Mouse (Mus musculus): ENCODE results near the gene Coro1c.

Gene Coro1c

DNA sequence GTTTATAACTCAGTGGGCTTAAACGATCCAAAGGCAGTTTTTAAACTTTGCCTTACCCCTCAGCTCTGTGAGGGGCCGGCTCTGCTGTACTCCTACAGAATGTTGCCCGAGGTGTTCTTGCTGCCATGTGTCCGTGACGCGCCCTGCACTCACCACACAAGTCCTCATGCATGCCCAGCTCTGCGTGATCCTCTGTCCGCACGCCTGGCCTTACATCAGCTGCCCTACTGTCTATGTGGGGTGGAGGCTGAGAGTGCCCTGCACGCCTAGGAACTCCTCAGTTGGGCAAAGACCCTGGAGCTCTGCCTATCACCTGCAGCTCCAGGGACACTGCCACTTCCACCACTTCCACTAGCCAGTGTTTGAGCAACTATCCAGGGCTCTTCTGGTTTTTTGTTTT, 50.0 kb downstream of the Coro1c start:
- CTCF ChIA-PET, result no interaction called here

DNA sequence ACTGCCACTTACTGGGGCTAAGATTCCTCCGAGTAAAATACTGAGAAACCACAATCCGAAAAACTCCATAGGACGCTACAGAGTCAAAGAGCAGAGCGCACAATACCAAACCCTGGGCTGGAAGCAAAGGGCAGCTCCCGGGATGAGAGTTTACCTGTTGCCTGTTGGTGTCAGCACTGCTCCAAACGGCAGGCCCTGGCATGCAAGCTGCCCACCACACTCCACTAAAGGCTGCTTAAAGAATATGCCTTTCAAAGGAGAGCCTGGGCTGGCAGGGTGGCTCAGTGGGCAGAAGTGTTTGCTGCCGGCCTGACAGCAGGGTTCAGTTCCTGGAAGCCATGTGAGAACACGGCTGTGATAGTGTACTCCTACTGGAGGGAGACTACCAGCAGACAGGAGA, 50.9 kb downstream of the Coro1c start:
- CTCF ChIA-PET, result no interaction called here

DNA sequence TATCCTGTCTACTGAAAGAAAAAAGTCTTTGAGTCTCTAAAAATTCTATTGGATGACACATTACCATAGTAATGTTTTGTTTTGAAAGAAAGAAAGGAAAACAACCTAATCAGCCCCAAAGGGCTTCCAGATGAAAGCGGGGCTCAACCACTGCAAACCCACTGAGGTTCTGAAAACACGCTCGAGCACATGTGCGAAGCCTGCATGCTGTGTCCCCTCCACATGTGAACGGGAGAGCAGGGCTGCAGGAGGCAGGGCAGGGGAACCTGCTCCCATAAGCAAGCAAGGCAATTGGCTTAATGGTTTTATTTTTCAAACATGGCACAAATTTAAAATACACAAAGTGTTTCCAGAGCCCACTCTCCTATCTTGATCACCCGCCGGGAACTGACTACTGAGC, 51.9 kb downstream of the Coro1c start:
- CTCF ChIA-PET, result no interaction called here

DNA sequence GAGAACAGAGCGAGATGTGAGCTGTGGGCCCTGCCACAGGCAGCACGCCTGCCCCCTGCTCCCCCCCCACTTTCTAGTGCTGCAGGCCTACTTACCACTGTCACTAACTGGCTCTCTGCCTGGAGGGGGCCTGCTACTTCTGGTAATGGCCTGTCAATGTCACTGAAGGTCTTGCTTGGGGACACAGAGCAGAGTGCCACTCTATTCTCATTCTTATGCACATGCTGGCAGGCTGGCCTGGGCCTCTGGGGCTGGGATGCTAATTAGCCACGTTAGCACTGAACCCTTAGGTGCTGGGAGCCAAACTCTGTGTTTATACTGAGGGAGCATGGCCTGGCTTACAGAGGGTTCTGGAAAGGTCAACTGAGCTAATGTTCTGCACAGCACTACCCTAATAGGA, 52.9 kb downstream of the Coro1c start:
- CTCF ChIA-PET, result no interaction called here

DNA sequence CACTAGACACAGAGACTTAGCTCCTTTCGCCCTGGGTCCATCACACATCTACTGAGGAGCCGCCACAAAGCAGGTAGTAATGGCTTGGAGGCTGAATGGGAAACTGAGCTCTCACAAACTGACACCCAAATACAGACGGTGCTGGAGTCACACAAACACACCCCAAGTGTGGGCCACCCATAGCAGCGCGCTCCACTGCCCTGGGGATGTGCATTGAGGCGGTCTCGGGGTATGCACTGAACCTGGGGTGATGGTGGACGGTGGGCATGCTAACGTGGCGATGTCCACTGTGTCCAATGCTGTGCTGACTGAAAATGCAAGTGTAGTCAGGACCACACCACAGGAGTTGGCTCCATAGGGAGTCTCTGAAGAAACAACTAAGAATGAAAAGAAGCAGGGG, 53.4 kb downstream of the Coro1c start:
- CTCF ChIA-PET, result interaction anchor here (1.4 to 1.5 kb wide), 2 partner anchors 96 to 190 kb away, joined by 3 to 5 read pairs; no protein-coding TSS in a partner anchor

DNA sequence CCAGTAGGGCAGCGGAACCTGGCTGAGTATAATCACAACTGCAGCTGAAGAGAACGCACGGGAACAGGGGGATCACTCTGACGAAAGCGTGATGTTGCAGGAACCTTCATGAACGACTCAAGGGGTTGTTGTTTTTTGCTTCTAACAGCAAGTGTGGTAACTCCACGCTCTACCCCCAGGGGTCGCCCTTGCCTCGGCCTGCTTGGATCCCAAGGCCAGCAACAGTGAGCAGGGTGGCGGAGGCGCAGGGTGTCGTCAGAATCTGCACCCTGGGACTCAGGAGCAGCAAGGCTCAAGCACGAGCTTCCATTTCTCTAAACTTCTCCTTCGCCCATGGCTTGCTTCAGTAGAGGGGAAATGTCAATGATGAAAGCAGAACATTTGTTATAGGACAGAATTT, 54.1 kb downstream of the Coro1c start:
- CTCF ChIA-PET, result interaction anchor here (1.4 to 1.5 kb wide), 2 partner anchors 97 to 191 kb away, joined by 3 to 5 read pairs; no protein-coding TSS in a partner anchor

DNA sequence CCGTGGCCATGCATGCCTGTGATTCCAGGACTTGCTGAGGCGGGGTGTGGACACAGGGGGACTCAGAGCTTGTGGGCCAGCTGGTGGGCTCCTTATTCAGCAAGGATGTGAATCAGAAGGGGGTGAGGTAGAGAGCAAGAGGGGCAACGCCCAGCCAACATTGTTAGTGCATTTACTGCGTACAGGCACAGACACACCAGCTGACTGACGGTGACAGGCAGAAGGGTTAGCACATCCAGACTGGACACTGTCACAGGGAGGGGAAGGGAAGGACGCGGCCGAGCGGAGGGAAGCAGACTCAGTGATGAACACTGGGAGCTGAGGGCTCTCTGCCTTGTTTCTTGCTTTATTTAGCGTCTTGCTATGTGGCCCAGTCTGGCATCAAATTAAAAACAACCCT, 55.0 kb downstream of the Coro1c start:
- CTCF ChIA-PET, result interaction anchor here (0.6 to 1.5 kb wide), 3 partner anchors 43 to 192 kb away, joined by 3 to 5 read pairs (median 4); no protein-coding TSS in a partner anchor

DNA sequence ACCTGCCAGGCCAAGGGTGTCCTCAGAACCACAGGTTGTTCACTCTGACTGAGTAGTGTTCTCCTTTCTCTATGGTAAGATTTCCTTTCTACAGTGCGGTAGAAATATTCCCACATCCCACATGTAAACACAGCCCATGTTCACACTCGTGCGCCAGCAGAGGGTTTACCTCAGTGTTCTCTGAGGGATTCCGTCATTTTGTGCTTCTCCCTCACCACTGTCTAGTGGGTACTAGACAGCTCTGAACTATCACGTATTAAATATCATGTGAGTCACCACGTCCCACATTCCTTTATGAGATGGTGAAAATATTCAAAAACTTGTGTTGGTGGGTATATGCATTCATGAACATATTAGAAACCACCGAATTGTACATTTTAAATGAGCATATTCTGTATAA, 56.1 kb downstream of the Coro1c start:
- CTCF ChIA-PET, result interaction anchor here (0.7 kb wide), 2 partner anchors 20 to 111 kb away, joined by 3 to 7 read pairs; no protein-coding TSS in a partner anchor

DNA sequence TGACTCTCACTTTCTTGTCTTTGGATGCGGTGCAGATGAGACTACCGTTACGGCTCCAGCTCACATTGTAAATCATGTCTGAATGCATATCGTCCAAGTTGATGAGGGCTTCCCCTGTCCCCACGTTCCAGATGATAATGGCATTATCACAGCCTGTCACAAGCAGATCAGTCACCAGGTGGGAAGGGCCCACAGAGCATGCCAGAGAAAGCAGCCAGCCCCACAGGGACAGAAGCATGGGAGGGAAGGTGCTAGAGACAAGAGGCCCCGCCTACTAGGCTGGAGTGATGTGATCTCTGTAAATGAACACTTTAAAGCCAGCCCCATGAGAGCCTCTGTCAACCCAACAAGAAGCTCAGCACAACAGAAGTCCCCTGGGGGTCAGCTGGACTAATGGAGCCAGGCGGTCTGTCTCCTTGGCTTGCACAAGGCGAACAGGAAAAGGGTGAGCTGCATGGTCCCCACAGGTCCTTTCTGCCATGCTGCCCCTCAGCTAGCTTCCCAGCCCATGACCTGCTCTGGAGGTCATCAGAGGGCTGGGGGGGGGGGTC, 57.8 kb downstream of the Coro1c start:
- CTCF ChIA-PET, result interaction anchor here (1.1 kb wide), 1 partner anchor 28 kb away, joined by 5 read pairs; no protein-coding TSS in a partner anchor

DNA sequence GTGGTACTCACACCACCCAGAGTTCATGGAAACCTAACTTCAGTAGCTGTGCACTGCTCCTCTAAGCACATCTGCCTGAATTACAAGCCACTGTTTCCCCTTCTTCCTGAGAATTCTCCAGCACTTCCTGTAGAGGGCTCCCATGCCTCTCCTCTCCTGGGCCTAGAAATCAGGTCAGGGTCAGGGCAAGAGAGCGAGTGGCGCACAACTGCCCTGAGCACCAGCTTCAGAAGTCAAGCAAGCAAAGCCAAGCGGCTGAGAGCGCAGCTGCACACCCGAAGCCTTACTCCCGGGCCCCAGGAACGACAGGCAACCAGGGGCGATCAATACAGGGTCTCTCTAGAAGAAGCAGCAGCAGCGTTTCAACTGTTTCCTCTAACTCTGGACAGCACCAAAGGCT, 60.9 kb downstream of the Coro1c start:
- CTCF ChIA-PET, result no interaction called here

DNA sequence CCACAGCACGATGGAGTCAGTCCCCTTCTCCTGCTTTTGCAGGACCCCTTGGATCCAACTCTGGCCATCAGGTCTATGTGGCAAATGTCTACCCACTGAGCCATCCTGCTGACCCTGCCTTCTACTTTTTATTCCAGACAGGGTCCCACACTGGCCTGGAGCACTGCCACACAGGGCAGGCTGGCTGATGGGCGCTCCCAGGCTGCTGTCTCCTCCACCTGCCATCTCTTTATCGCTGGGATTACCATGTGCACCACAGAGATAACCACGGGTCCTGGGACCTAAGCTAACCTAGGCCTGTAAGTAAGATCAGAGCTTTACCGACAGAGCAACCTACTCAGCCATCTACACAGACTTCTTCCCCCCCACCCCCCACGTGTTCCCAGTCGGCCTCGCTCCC, 61.9 kb downstream of the Coro1c start:
- CTCF ChIA-PET, result no interaction called here

DNA sequence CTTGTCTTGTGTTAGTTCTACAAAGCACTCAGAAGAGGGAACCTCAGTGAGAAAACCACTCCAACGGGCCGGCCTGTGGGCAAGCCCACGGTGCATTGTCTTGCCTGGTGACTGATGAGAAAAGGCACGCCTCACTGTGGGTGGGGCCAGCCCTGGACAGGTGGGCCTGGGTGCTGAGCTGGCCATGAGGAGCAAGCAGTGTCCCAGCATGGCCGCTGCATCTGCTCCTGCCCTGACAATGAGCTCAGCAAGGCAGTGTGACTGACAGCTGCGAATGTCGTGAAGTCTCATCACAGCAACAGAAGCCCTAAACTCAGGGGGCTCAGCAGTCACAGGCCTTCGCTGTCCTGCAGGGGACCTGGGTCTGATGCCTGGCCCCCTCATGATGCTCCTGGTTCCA, 62.9 kb downstream of the Coro1c start:
- CTCF ChIA-PET, result interaction anchor here (2.5 kb wide), 1 partner anchor 34 kb away, joined by 6 read pairs; no protein-coding TSS in a partner anchor

DNA sequence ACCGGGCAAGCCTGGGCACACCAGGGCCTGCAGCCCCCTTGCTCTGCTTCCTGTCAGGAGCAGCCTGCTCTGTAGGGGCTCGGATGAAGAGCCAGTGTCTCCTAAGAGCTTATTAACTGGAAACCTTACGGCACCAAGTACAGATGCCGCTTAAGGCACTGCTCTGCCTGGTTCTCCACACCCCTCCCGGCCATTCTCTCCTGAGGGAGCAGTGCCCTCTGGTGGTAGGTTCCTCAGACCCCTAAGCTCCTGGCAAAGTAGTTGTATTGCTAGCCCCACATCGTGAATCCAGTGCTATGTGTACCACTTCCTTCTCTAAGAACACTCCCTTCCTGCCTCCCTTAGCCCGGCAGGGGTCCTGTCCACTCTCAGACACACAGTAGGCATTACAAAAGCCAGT, 63.8 kb downstream of the Coro1c start:
- CTCF ChIA-PET, result interaction anchor here (0.8 to 2.5 kb wide), 6 partner anchors 25 to 71 kb away, joined by 3 to 13 read pairs (median 4); no protein-coding TSS in a partner anchor

DNA sequence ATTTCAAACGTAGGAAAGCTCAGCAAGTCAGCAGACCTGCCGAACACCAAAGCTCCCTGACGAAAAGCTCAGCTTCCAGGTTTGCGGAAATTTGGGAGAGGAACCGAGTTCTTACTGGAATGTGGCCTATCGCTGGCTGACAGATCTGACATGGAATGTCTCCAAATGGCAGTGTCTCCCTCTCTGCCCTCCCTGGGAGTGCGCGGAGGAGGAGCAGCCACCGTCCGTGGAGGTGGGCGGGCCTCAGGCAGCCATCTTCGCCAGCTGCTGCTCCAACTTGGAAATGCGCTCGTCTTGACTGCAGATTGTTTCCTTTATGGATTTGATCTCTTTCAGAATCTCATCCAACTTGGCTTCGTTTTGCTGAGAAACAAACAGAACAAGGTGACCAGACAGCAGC, 64.5 kb downstream of the Coro1c start:
- CTCF ChIA-PET, result interaction anchor here (0.8 to 2.5 kb wide), 6 partner anchors 24 to 71 kb away, joined by 3 to 13 read pairs (median 4); no protein-coding TSS in a partner anchor

DNA sequence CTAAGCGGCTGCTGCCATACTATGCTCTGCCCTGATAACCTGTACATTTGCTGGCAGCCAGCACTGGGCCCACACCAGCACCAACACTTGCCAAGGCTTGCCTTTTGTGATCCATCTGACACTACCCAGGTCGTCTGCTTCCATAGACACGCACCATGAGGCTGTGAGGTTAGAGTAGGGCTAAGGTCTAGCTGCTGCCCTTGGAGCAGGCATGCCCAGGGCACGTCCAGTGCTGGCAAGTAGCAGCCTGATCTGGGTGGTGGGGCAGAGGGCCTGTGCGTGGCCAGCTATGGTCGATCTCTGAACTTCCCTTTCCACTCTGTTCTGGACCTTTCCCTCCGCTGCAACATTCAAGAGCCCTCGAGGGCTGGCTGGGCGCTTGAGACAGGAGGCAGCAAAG, 65.7 kb downstream of the Coro1c start:
- CTCF ChIA-PET, result interaction anchor here (2.4 kb wide), 1 partner anchor 29 kb away, joined by 13 read pairs; no protein-coding TSS in a partner anchor

DNA sequence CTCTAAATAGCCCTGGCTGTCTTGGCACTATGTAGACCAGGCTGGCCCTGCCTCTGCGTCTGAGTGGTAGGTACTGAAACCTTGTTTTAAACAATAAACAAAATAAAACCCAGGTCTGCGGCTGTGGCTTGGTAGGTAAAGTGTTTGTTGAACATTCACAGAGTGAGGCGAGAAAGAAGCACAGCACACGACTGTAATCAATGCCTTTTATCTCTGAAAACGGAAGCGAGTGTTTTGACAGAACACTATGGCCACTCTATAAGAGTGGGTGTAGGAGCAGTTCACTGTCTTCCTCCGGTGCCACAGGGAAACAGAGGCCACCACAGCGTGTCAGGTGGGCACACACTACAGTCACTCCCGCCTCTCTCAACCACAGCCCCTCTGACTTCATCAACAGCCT, 66.3 kb downstream of the Coro1c start:
- CTCF ChIA-PET, result no interaction called here

DNA sequence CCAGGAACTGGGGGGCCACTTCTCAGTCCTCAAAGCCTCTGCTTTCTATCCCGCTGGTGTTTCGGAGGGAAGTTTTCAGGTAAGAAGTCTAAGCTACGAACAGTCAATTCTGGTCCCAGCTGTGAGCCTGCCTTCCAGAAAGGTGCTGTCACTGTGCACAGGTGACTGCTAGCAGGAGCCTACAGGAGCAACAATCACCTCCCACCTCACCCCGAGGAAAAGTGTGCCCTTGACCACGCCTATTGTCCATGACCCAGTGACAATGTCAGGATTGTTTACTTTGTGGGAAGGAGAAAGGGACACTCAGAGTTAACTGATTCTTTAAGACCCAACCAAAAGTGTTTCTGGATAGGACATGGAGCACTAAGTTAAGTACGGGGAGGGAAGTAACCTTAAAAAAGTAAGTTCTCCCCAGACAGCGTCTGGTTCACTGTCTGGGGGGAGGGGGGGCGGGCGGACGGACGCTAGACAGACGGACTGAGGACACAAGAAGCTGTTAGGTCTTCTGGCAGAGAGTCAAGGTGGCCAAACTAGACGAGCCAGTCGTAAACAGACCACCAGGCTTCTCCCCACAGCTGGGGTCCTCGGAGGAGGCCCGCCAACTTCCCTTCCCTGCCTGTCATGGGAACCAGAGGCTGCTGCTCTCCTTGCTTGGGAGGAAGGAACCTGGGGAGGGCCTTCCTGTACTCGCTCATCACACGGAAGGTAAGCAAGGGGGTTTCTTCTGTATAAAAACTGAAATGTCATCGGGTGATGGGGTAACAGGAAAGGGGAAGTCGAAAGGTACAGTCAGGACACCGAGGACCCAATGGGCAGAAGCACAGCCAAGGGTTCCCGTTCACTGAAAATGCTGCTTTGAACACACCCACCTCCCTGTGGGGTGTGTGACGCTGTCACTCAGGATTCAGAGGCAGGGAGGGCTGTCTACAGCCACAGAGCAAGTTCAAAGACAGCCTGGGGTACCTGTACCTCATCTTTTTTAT, 67.0 kb downstream of the Coro1c start:
- CTCF ChIA-PET, result interaction anchor here (0.7 kb wide), 1 partner anchor 68 kb away, joined by 4 read pairs; no protein-coding TSS in a partner anchor

DNA sequence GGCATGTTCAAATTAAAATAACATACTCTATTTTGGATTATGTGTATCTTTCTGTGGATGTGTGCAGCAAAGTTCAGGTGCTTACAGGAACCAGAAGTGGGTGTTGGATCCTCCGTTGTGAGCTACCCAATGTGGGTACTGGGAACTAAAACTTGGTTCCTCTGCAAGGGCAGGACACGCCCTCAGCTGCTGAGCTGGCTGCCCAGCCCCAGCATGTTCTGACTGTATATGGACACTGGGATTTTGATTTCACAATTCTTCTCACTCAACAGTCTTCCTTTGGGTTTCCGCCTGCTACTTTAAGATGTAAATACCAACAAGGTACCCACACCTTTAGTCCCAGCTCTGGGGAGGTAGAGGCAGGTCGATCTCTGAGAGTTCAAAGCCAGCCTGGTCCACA, 68.1 kb downstream of the Coro1c start:
- CTCF ChIA-PET, result no interaction called here

DNA sequence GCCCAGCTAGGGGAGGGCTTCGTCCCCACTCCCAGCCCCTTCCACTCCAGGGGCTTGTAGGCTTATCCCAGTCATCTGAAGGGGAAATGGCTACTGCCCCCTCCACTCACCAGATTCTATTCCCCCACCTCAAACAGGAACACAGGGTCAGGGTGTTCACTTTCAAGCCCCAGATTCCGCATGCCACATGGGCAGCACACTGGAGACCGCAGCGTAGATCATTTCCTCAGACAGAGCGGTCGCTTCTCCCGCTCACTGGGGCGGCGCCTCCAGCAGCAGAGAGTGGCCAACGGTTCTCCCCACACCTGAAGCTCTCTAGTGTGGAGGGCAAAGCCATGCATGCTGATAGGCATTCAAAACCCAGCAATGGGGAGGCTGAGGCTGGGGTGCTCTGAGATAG, 71.6 kb downstream of the Coro1c start:
- CTCF ChIA-PET, result no interaction called here

DNA sequence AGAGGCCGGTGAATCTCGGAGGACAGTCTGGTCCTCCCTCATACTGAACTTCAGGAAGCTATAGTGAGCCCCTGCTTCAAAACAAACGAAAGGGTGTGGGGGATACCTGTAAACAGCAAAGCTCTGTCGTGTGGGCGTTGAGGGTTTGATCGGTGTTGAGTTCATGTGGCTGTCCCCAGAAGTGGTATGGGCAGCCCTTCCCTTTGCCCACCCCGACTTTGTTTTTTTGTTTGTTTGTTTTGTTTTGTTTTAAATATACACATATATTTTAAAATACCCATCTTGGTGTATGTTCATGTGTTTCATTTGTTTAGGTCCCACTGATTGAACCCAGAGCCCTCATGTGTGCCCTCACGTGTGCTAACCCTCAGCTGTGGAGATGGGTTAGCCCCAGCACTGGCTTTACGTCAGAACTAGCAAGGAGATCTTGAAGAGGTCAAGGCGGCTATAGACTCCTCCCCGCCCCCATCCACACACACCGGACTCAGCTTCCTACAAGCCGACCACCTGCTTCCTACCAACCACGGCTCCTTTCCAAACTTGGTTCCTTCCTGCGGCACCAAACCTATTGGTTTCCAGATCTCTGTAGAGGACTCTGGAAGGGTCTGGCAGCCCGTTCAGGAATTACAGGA, 75.1 kb downstream of the Coro1c start:
- CTCF ChIA-PET, result interaction anchor here (1.2 kb wide), 1 partner anchor 11 kb away, joined by 5 read pairs; no protein-coding TSS in a partner anchor

DNA sequence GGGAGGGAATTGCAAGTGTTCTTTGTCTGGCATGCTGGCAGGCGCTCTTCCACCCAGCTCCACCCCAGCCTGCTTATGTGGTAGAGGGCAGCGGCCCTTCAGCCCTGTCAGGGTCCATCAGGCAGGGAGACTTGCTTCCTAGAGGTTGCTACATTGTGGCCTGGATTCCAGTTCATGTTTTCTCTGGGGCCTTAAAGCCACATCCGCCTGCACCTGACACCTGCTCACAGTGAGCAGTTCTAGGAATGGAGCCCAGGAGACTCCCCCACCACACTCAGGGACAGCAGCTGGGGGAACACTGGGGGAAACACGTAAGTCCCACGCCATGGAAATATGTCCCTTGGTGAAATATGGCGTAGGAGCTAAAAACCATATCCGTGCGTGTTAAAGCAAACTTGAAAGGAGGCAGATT, 76.1 kb downstream of the Coro1c start, which contains the start of gene Selplg:
Selplg (minus strand) TSS at position 155 of the 412 bp plus-strand sequence.
- CTCF ChIA-PET, result interaction anchor here (0.5 to 0.6 kb wide), 3 partner anchors 60 to 98 kb away, joined by 3 to 19 read pairs (median 6); partner anchors contain the start of gene Iscu

DNA sequence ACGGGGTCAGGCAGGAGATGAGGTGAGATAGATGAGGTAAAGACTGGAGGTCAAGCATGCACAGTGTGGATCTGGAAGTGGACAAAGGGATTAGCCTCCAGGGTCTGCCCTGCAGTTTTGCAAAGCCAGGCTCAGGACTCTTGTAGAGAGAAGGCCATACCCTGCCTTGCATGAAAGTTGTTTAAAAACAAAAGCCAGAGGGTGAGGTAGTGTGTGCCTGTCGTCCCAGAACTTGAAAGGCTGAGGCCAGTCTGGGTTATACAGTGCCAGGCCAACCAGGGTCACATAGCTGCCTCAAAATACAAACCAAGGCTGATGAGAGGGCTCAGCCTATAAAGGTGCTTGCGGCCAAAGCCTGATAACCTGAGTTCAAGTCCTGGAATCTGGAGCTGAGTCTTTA, 76.8 kb downstream of the Coro1c start:
- CTCF ChIA-PET, result no interaction called here
